Mouse (Mus musculus) hindbrain, embryonic 12.5 days (tissue): ENCODE data around the gene St13. TPM values are rescaled to one million over a fixed set of nuclear protein-coding genes. Genes with fewer than 3 reads are reported as not detected.
"Not testable (repeated sequence)": the region's sequence is repeated elsewhere in the genome, so short reads cannot be mapped to it uniquely, and the experiment has no call there.

ENCODE experiments used
- ATAC-seq: fragments of 200-750 bp; cut with Nextera tagmentation; 2 replicates; pipeline ENCODE4 v1.8.0; 2017; ENCODE audit warnings: moderate TSS enrichment; ENCODE audit not compliant: low FRiP score
- H3K27ac ChIP-seq: fragments of 300-500 bp; sonication (generic); 2 replicates; pipeline ENCODE4 v1.5.1; 2016; ENCODE audit warnings: mild to moderate bottlenecking
- H3K27me3 ChIP-seq: fragments of 300-500 bp; sonication (generic); 2 replicates; pipeline ENCODE4 v1.6.1; 2016; ENCODE audit warnings: mild to moderate bottlenecking
- H3K36me3 ChIP-seq: fragments of 300-500 bp; sonication (generic); 2 replicates; pipeline ENCODE4 v1.6.1; 2016; ENCODE audit warnings: mild to moderate bottlenecking
- H3K4me1 ChIP-seq: fragments of 300-500 bp; sonication (generic); 2 replicates; pipeline ENCODE4 v1.6.1; 2016
- H3K4me2 ChIP-seq: fragments of 300-500 bp; sonication (generic); replicated peaks from 2 replicates; pipeline ENCODE4 v1.6.1; 2016; ENCODE audit warnings: mild to moderate bottlenecking
- H3K4me3 ChIP-seq: fragments of 300-500 bp; sonication (generic); 2 replicates; pipeline ENCODE4 v1.5.1; 2016; ENCODE audit warnings: mild to moderate bottlenecking
- H3K9ac ChIP-seq: fragments of 300-500 bp; sonication (generic); 2 replicates; pipeline ENCODE4 v1.6.1; 2016; ENCODE audit warnings: mild to moderate bottlenecking, moderate library complexity
- H3K9me3 ChIP-seq: fragments of 300-500 bp; sonication (generic); replicated peaks from 2 replicates; pipeline ENCODE4 v1.6.1; 2016; ENCODE audit warnings: mild to moderate bottlenecking
- WGBS: fragments of 180-500 bp; shearing (Covaris S2); methylation state at CpG from one replicate; pipeline ENCODE4 v1.1.7; 2016; 5-methylcytosine and 5-hydroxymethylcytosine counted together
- polyA plus RNA-seq: library from polyadenylated mRNA; unstranded; fragments of >200 nt; fragmentation: Nextera tagmentation; extraction: Ambion mirVana; gene quantifications from 2 replicates; pipeline ENCODE4 v1.2.1, GENCODE M21; 2016

St13 gene
- 194 TPM in 2 replicates for polyA plus RNA-seq

GRCm38 (mm10) chr15:81399638-81400315 is at the start of gene St13, which contains the start of gene Xpnpep3:
Gene St13, minus strand, starts transcription at chr15:81400077.
Gene Xpnpep3, plus strand, starts transcription at chr15:81400138.
- Histone ChIP-seq H3K27ac (peak within 1 kb of the TSS; percentile 93), H3K4me2 (peak within 1 kb of the TSS; percentile 71), H3K9me3 (no peaks in the 10 kb centered on the region), H3K36me3 (no peaks in the 10 kb centered on the region), H3K4me1 (peaks cover 22% of the 10 kb centered on the region), H3K9ac (peak within 1 kb of the TSS; percentile 95), H3K27me3 (no peaks in the 10 kb centered on the region), H3K4me3 (peak within 1 kb of the TSS; percentile 91)
- ATAC-seq: peak; percentile 99
- under 1% methylated on average over 50 of the region's 50 CpGs for WGBS

- H3K36me3 ChIP-seq: peaks cover 24% of the 10 kb centered on the region
- H3K4me2 ChIP-seq: no peak overlapping the region
- 58% methylated on average over 3 of the region's 3 CpGs for WGBS
- no peaks in the 10 kb centered on the region for H3K4me1 ChIP-seq
- no peaks in the 10 kb centered on the region for H3K27me3 ChIP-seq
- no peak overlapping the region for H3K4me3 ChIP-seq
- no peak overlapping the region for H3K9ac ChIP-seq
- no peak for ATAC-seq
- H3K9me3 ChIP-seq: no peaks in the 10 kb centered on the region
- no peak overlapping the region for H3K27ac ChIP-seq
Observed at GRCm38 (mm10) chr15:81448463-81448862, 48.6 kb upstream of the St13 start.

GRCm38 (mm10) chr15:81439236-81439635 is 39.4 kb upstream of the St13 start:
- H3K9me3 ChIP-seq: no peaks in the 10 kb centered on the region
- no peaks in the 10 kb centered on the region for H3K27me3 ChIP-seq
- no peak overlapping the region for H3K27ac ChIP-seq
- no peak for ATAC-seq
- H3K4me1 ChIP-seq: no peaks in the 10 kb centered on the region
- H3K4me2 ChIP-seq: no peak overlapping the region
- H3K36me3 ChIP-seq: peaks cover 16% of the 10 kb centered on the region; the same call in 1 of the 2 replicates
- H3K9ac ChIP-seq: no peak overlapping the region
- H3K4me3 ChIP-seq: no peak overlapping the region

GRCm38 (mm10) chr15:81438345-81438744 is 38.5 kb upstream of the St13 start:
- H3K9ac ChIP-seq: no peak overlapping the region
- no peak overlapping the region for H3K4me2 ChIP-seq
- no peaks in the 10 kb centered on the region for H3K9me3 ChIP-seq
- WGBS: 97% methylated on average over 1 of the region's 1 CpGs
- ATAC-seq: no peak
- no peak overlapping the region for H3K27ac ChIP-seq
- H3K4me3 ChIP-seq: no peak overlapping the region
- H3K4me1 ChIP-seq: no peaks in the 10 kb centered on the region
- no peaks in the 10 kb centered on the region for H3K27me3 ChIP-seq
- H3K36me3 ChIP-seq: peaks cover 16% of the 10 kb centered on the region; the same call in 1 of the 2 replicates

- H3K9me3 ChIP-seq: no peaks in the 10 kb centered on the region
- H3K27ac ChIP-seq: no peak overlapping the region
- no peak overlapping the region for H3K4me2 ChIP-seq
- no peak overlapping the region for H3K9ac ChIP-seq
- H3K4me3 ChIP-seq: no peak overlapping the region
- H3K36me3 ChIP-seq: peaks cover 24% of the 10 kb centered on the region
- no peaks in the 10 kb centered on the region for H3K27me3 ChIP-seq
- 89% methylated on average over 1 of the region's 1 CpGs for WGBS
- no peaks in the 10 kb centered on the region for H3K4me1 ChIP-seq
- no peak for ATAC-seq
Observed at GRCm38 (mm10) chr15:81431195-81431594, 31.3 kb upstream of the St13 start.

GRCm38 (mm10) chr15:81427947-81428346 is 28.1 kb upstream of the St13 start:
- no peak for ATAC-seq

GRCm38 (mm10) chr15:81425311-81425710 is 25.4 kb upstream of the St13 start:
- no peaks in the 10 kb centered on the region for H3K4me1 ChIP-seq
- WGBS: 78% methylated on average over 3 of the region's 3 CpGs
- no peak overlapping the region for H3K9ac ChIP-seq
- peaks cover 10% of the 10 kb centered on the region for H3K36me3 ChIP-seq
- no peak overlapping the region for H3K4me3 ChIP-seq
- ATAC-seq: no peak
- H3K27me3 ChIP-seq: no peaks in the 10 kb centered on the region
- no peaks in the 10 kb centered on the region for H3K9me3 ChIP-seq
- no peak overlapping the region for H3K4me2 ChIP-seq
- no peak overlapping the region for H3K27ac ChIP-seq

More at GRCm38 (mm10) chr15:81427947-81428346, 28.1 kb upstream of the St13 start:
- H3K36me3 ChIP-seq: peaks cover 24% of the 10 kb centered on the region
- no peak overlapping the region for H3K9ac ChIP-seq
- WGBS: 92% methylated on average over 2 of the region's 2 CpGs
- no peak overlapping the region for H3K4me3 ChIP-seq
- H3K4me1 ChIP-seq: no peaks in the 10 kb centered on the region
- H3K27me3 ChIP-seq: no peaks in the 10 kb centered on the region
- H3K9me3 ChIP-seq: no peaks in the 10 kb centered on the region
- no peak overlapping the region for H3K27ac ChIP-seq
- H3K4me2 ChIP-seq: no peak overlapping the region

DNA sequence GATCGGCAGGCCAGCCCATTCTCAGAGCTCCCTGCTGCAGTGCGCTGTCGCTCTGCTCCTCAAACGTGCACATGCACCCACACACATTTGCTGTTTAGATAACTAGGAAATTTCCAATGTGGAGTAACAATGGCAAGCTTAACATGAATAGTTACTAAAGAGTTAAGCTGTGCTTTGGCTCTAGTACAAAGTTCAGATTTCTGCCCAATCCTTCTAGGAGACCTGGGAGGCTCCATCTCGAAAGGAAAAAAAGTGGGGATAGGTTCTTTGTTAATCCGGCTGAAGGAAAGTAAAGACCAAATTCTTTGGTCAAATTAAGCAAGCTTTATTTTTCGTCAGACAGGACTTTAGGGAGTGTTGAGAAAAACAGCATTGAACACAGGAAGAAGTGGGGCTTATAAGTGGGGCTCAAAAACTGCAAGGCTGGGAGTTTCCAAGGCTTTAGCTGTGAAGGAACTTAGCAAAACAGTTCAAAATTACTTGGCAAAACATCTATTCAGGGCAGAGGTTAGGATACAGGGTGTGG is 22.3 kb upstream of the St13 start:
- peaks cover 2% of the 10 kb centered on the region for H3K36me3 ChIP-seq
- H3K27ac ChIP-seq: no peak overlapping the region

DNA sequence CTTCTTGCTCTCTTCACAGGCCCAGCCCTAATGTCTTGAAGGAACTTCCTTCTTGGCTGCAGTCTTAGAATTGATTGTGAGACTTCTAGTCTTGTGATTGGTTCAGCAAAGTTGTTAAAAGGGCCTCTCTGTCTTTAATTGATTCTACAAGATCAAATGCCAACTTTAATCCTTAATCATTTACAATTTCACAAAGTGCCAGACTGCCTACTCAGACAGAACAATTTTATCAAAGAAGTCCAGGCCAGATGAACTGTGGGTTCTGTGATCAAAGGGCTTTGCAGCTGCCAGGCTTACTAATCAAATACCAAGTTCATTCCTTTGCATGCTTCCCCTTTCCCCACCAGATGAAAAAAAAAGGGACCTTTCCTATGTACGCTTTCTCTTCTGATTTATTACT is 21.6 kb upstream of the St13 start:
- Histone ChIP-seq H3K36me3 (no peaks in the 10 kb centered on the region), H3K27me3 (no peaks in the 10 kb centered on the region), H3K9ac (no peak overlapping the region), H3K27ac (no peak overlapping the region), H3K9me3 (no peaks in the 10 kb centered on the region), H3K4me1 (peaks cover 2% of the 10 kb centered on the region; the same call in 1 of the 2 replicates), H3K4me3 (no peak overlapping the region), H3K4me2 (no peak overlapping the region)
- WGBS: 81% methylated on average over 1 of the region's 1 CpGs
- ATAC-seq: no peak

More for the DNA sequence above, 22.3 kb upstream of the St13 start:
- Histone ChIP-seq H3K4me1 (no peaks in the 10 kb centered on the region), H3K9me3 (no peaks in the 10 kb centered on the region), H3K4me3 (no peak overlapping the region), H3K27me3 (no peaks in the 10 kb centered on the region), H3K9ac (no peak overlapping the region), H3K4me2 (no peak overlapping the region)
- ATAC-seq: no peak
- WGBS: 88% methylated on average over 7 of the region's 7 CpGs

DNA sequence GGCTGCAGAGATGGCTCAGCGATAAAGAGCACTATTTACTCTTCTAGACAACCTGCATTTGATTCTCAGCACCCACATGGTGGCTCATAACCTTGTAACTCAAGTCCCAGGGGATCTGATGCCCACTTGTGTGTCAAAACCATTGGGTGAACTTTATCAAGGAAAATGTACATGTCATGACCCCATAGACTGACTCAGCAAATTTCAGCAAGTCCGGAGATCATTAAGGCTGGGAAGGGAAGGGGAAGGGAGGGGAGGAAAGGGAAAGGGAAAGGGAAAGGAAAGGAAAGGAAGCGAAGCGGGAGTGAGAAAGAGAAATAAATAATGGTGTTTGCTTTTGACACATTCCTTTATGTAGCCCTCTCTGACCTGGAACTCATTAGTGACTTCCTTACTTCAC is 18.2 kb upstream of the St13 start:
- Histone ChIP-seq H3K9ac (no peak overlapping the region), H3K4me2 (no peak overlapping the region), H3K9me3 (no peaks in the 10 kb centered on the region), H3K36me3 (no peaks in the 10 kb centered on the region), H3K4me1 (peaks cover 2% of the 10 kb centered on the region; the same call in 1 of the 2 replicates), H3K4me3 (no peak overlapping the region), H3K27ac (no peak overlapping the region), H3K27me3 (no peaks in the 10 kb centered on the region)
- ATAC-seq: no peak
- 88% methylated on average over 4 of the region's 4 CpGs for WGBS

GRCm38 (mm10) chr15:81416763-81417310 is 17.0 kb upstream of the St13 start:
- ATAC-seq, H3K9ac ChIP-seq, H3K4me1 ChIP-seq, H3K9me3 ChIP-seq, H3K27ac ChIP-seq, H3K27me3 ChIP-seq, H3K36me3 ChIP-seq: not testable (repeated sequence)
- H3K4me3 ChIP-seq: peak overlapping the region; percentile 14; the same call in 1 of the 2 replicates
- H3K4me2 ChIP-seq: peak overlapping the region; percentile 40
- WGBS: 14% methylated on average over 22 of the region's 22 CpGs

- 100% methylated on average over 1 of the region's 1 CpGs for WGBS
- ATAC-seq: no peak
Observed at GRCm38 (mm10) chr15:81408199-81408598, 8.3 kb upstream of the St13 start, which contains the start of gene Dnajb7. Gene Dnajb7, minus strand, starts transcription at chr15:81408299.

More at GRCm38 (mm10) chr15:81408199-81408598, 8.3 kb upstream of the St13 start, which contains the start of gene Dnajb7:
- no peak within 1 kb of the TSS for H3K4me2 ChIP-seq
- H3K9ac ChIP-seq: no peak within 1 kb of the TSS
- no peaks in the 10 kb centered on the region for H3K36me3 ChIP-seq
- no peaks in the 10 kb centered on the region for H3K4me1 ChIP-seq
- no peak within 1 kb of the TSS for H3K4me3 ChIP-seq
- no peak within 1 kb of the TSS for H3K27ac ChIP-seq
- no peaks in the 10 kb centered on the region for H3K9me3 ChIP-seq
- H3K27me3 ChIP-seq: no peaks in the 10 kb centered on the region
